Mouse (Mus musculus): ENCODE results near the gene Spin1. TPM values are rescaled to one million over a fixed set of nuclear protein-coding genes. Genes with fewer than 3 reads are reported as not detected.

Gene Spin1
- polyA plus RNA-seq, 1 experiment from 2014 or later = 32.7 TPM

DNA sequence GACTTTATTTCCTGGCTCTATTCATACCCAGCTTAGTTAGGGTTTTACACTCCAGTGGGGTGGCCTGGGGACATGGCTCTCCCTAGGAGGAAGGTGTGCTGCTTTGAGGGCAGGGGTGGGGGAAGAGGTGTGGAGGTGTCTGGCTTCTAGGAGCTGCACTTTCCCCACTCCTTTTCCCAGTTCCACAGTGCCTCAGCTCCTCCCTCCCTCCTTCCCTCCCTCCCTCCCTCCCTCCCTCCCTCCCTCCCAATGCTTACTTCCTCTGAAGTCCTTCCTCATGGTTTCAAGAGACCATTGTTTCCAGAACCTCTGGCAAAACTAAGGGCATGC, 37.0 kb downstream of the Spin1 start:
- Histone ChIP-seq H3K36me3 (ENCODE audit: control insufficient read depth, insufficient read depth) (peaks cover 27% of the 10 kb centered on the region; the same call in 1 of the 2 replicates), H3K27me3 (replicated peaks; ENCODE audit: control insufficient read depth, insufficient read depth, low read length) (no peaks in the 10 kb centered on the region), H3K4me3 (ENCODE audit: low read depth, low read length) (no peak overlapping the region), H3K27ac (ENCODE audit: low read depth, low read length) (peak overlapping the region; percentile 35; the same call in 1 of the 2 replicates), H3K4me2 (replicated peaks; ENCODE audit: low read depth) (no peak overlapping the region), H3K9me3 (ENCODE audit: control insufficient read depth) (no peaks in the 10 kb centered on the region), H3K9ac (ENCODE audit: low read depth, low read length) (no peak overlapping the region), H3K4me1 (replicated peaks; ENCODE audit: control insufficient read depth, insufficient read depth, low read length) (no peaks in the 10 kb centered on the region)
- TF ChIP-seq CTCF (IDR thresholded peaks at IDR 0.05; ENCODE audit: low read depth) = no peak
- peak; percentile 88 for ATAC-seq

DNA sequence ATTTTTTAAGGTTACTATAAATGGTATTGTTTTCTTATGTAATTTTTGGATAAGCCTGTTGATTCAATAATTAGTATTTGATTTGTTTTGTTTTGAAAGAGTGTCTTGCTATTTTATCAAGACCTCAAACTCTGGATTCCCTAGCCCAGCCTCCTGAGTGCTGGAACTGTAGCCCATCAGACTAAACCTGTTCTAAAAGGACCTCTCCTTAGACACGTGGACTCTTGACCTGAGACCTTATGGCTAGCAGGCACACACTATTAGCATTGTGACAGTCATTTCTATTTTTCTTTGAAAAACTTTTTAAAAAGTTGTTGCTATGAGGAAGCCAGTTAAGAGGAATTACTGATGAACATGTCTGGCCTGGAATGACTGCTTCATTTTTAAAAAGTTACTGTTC, 46.4 kb downstream of the Spin1 start:
- Histone ChIP-seq H3K4me1 (replicated peaks; ENCODE audit: control insufficient read depth, insufficient read depth, low read length) (no peaks in the 10 kb centered on the region), H3K9ac (ENCODE audit: low read depth, low read length) (no peak overlapping the region), H3K27ac (ENCODE audit: low read depth, low read length) (no peak overlapping the region), H3K4me2 (replicated peaks; ENCODE audit: low read depth) (no peak overlapping the region), H3K9me3 (ENCODE audit: control insufficient read depth) (no peaks in the 10 kb centered on the region), H3K4me3 (ENCODE audit: low read depth, low read length) (no peak overlapping the region), H3K27me3 (replicated peaks; ENCODE audit: control insufficient read depth, insufficient read depth, low read length) (no peaks in the 10 kb centered on the region), H3K36me3 (ENCODE audit: control insufficient read depth, insufficient read depth) (peaks cover 48% of the 10 kb centered on the region)
- no peak for TF ChIP-seq CTCF (IDR thresholded peaks at IDR 0.05; ENCODE audit: low read depth)
- 26% methylated on average over 1 of the region's 1 CpGs for WGBS
- no peak for ATAC-seq

DNA sequence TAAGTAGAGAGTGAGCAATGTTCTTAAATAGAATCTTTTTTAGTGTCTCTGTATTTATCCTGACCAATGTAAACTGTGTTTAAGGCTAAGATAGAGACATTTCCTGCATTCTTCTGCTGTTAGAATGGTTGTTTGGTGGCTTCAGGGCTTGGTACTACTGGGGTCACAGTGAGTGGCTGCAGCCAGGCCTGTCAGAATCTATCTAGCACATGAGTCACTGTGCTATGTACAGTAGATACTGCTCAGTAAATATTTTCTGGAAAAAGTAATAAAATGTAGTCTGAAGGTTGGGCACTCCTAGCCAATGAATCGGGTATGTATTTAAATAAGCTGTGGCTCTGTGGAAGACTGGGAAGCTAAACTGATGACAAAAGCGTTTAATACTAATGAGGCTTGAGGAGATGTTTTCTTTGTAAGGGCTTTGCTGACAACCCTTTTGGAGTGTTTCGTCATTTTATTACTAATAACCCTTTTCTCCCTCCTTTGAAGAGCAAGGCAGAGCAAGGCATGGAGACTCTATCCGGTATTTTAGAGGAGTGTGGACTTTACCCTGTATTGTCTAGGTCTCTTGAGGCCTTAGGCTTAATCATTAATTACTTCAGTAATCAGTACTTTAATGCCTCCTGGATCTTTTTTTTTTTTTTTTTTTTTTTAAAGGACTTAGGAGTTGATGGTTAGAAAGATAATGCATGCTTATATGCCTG, 52.4 kb downstream of the Spin1 start:
- Histone ChIP-seq H3K9me3 (ENCODE audit: control insufficient read depth) (no peaks in the 10 kb centered on the region), H3K36me3 (ENCODE audit: control insufficient read depth, insufficient read depth) (peaks cover 25% of the 10 kb centered on the region), H3K9ac (ENCODE audit: low read depth, low read length) (no peak overlapping the region), H3K27me3 (replicated peaks; ENCODE audit: control insufficient read depth, insufficient read depth, low read length) (no peaks in the 10 kb centered on the region), H3K4me3 (ENCODE audit: low read depth, low read length) (no peak overlapping the region), H3K4me1 (replicated peaks; ENCODE audit: control insufficient read depth, insufficient read depth, low read length) (no peaks in the 10 kb centered on the region), H3K27ac (ENCODE audit: low read depth, low read length) (peak overlapping the region; percentile 82), H3K4me2 (replicated peaks; ENCODE audit: low read depth) (peak overlapping the region; percentile 40)
- WGBS = 45% methylated on average over 4 of the region's 4 CpGs
- peak; percentile 97 for ATAC-seq
- TF ChIP-seq CTCF (IDR thresholded peaks at IDR 0.05; ENCODE audit: low read depth) = no peak

DNA sequence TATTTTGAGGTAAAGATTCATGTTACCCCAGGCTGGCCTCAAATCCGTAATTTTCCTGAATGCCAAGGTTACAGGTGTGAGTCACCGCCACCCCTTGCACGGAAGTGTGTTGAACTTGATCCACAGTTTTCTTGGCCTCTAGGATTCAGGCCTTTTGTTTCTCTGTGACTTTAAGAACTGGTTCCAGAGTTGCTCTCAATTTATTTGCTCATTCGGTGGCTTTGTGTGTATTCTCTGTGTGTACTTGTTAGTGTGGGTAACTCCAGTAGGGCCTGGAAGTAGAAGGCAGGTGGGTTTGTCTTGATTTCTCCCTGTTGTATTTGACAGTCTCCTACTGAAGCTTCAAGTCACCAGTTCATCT, 53.0 kb downstream of the Spin1 start:
- H3K9me3 ChIP-seq (ENCODE audit: control insufficient read depth) = no peaks in the 10 kb centered on the region
- no peak for TF ChIP-seq CTCF (IDR thresholded peaks at IDR 0.05; ENCODE audit: low read depth)
- H3K4me3 ChIP-seq (ENCODE audit: low read depth, low read length) = no peak overlapping the region
- no peak overlapping the region for H3K4me2 ChIP-seq (replicated peaks; ENCODE audit: low read depth)
- H3K27ac ChIP-seq (ENCODE audit: low read depth, low read length) = peak overlapping the region; percentile 82
- H3K4me1 ChIP-seq (replicated peaks; ENCODE audit: control insufficient read depth, insufficient read depth, low read length) = no peaks in the 10 kb centered on the region
- no peak overlapping the region for H3K9ac ChIP-seq (ENCODE audit: low read depth, low read length)
- H3K36me3 ChIP-seq (ENCODE audit: control insufficient read depth, insufficient read depth) = peaks cover 23% of the 10 kb centered on the region; the same call in 1 of the 2 replicates
- 35% methylated on average over 4 of the region's 4 CpGs for WGBS
- ATAC-seq = peak; percentile 55
- H3K27me3 ChIP-seq (replicated peaks; ENCODE audit: control insufficient read depth, insufficient read depth, low read length) = no peaks in the 10 kb centered on the region

DNA sequence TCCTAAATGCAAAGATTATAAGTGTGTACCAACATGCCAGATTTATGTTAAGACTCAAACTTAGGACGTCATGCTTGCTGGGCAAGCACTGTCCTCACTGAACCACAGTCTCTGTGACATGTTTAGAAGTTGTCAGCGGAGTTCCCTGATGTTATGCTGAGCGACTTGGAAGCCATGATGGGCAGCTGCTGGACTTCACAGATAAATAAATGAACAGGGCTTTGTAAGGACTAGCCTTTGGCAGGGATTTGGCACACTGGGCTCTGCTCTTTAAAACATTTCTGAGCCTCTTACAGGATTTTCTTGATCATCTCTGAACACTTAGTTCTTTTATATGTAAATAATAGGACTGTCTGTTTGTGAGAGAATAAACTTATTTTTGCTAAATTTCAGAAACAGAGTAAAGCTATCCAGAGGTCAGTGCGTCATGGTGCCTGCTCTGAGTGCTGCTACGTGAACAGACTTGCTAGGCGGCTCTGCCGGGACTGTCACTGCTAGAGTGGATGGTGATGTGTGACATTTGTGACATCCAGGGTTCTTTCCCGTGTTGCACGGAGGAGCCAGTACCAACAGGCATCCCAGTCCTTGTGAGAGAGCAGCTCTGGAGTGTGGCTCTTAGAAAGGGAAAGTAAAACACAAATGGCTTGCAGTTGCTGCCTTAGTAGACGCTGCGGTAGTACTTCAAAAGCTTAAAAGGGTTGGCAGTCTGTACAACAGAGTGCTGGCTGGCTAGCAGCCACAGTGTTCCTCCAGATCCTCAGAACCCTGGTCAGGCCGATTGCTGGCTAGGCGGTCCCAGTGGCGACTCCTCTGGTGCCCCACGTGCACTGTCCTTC, 54.7 kb downstream of the Spin1 start:
- no peak for ATAC-seq
- Histone ChIP-seq H3K36me3 (ENCODE audit: control insufficient read depth, insufficient read depth) (peaks cover 12% of the 10 kb centered on the region; the same call in 1 of the 2 replicates), H3K27me3 (replicated peaks; ENCODE audit: control insufficient read depth, insufficient read depth, low read length) (no peaks in the 10 kb centered on the region), H3K27ac (ENCODE audit: low read depth, low read length) (no peak overlapping the region), H3K9me3 (ENCODE audit: control insufficient read depth) (no peaks in the 10 kb centered on the region), H3K4me2 (replicated peaks; ENCODE audit: low read depth) (no peak overlapping the region), H3K4me3 (ENCODE audit: low read depth, low read length) (no peak overlapping the region), H3K4me1 (replicated peaks; ENCODE audit: control insufficient read depth, insufficient read depth, low read length) (no peaks in the 10 kb centered on the region), H3K9ac (ENCODE audit: low read depth, low read length) (no peak overlapping the region)
- no peak for TF ChIP-seq CTCF (IDR thresholded peaks at IDR 0.05; ENCODE audit: low read depth)
- WGBS = 84% methylated on average over 15 of the region's 15 CpGs

DNA sequence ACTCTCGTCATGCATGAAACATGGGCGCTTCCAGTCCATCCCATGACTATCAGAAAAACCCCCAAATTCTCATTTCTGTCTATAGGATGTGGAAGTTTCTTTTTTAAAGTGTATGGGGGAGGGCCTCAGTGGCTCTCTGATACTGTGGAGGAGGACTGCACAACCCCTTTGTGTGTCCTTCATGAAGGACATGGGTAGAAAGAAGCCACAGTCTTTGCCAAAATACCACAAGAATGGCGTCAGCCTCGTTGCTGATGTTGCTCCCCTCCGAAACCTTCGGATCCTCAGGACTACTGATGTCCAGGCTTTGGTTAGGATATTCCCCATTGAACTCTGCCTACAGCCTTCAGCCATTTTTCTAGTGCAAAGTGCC, 55.3 kb downstream of the Spin1 start:
- no peak overlapping the region for H3K4me2 ChIP-seq (replicated peaks; ENCODE audit: low read depth)
- no peaks in the 10 kb centered on the region for H3K4me1 ChIP-seq (replicated peaks; ENCODE audit: control insufficient read depth, insufficient read depth, low read length)
- H3K9ac ChIP-seq (ENCODE audit: low read depth, low read length) = no peak overlapping the region
- 93% methylated on average over 6 of the region's 6 CpGs for WGBS
- no peak for ATAC-seq
- peaks cover 12% of the 10 kb centered on the region; the same call in 1 of the 2 replicates for H3K36me3 ChIP-seq (ENCODE audit: control insufficient read depth, insufficient read depth)
- TF ChIP-seq CTCF (IDR thresholded peaks at IDR 0.05; ENCODE audit: low read depth) = no peak
- no peak overlapping the region for H3K27ac ChIP-seq (ENCODE audit: low read depth, low read length)
- no peaks in the 10 kb centered on the region for H3K9me3 ChIP-seq (ENCODE audit: control insufficient read depth)
- no peaks in the 10 kb centered on the region for H3K27me3 ChIP-seq (replicated peaks; ENCODE audit: control insufficient read depth, insufficient read depth, low read length)
- no peak overlapping the region for H3K4me3 ChIP-seq (ENCODE audit: low read depth, low read length)

Data from intestine, postnatal 0 days (tissue).